Mouse (Mus musculus) liver, postnatal 0 days (tissue): Measurements from ENCODE around the gene Itsn1. TPM values are rescaled to one million over a fixed set of nuclear protein-coding genes. Genes with fewer than 3 reads are reported as not detected.

ENCODE experiments used
- ATAC-seq: fragments of 200-750 bp; cut with Nextera tagmentation; 2 replicates; pipeline ENCODE4 v1.8.0; 2017; ENCODE audit warnings: mild to moderate bottlenecking, moderate library complexity
- DNase-seq: peaks from one replicate; pipeline ENCODE4 v3.0.0-alpha.2; 2016
- H3K27ac ChIP-seq: fragments of 300-500 bp; sonication (generic); 2 replicates; pipeline ENCODE4 v1.5.1; 2014; ENCODE audit warnings: antibody characterized with exemption, moderate library complexity, mild to moderate bottlenecking, low read depth
- H3K27me3 ChIP-seq: fragments of 300-500 bp; sonication (generic); 2 replicates; pipeline ENCODE4 v1.6.1; 2014; ENCODE audit warnings: low read length, control low read depth, mixed read lengths; ENCODE audit not compliant: insufficient read depth
- H3K36me3 ChIP-seq: fragments of 300-500 bp; sonication (generic); replicated peaks from 2 replicates; pipeline ENCODE4 v1.6.1; 2014; ENCODE audit warnings: mild to moderate bottlenecking, control low read depth, low read length, moderate library complexity, mixed read lengths; ENCODE audit not compliant: insufficient read depth
- H3K4me1 ChIP-seq: fragments of 300-500 bp; sonication (generic); 2 replicates; pipeline ENCODE4 v1.6.1; 2014; ENCODE audit warnings: antibody characterized with exemption, mild to moderate bottlenecking, control low read depth; ENCODE audit not compliant: insufficient read depth
- H3K4me2 ChIP-seq: fragments of 300-500 bp; sonication (generic); 2 replicates; pipeline ENCODE4 v1.6.1; 2014; ENCODE audit warnings: low read depth, mild to moderate bottlenecking, low read length, moderate library complexity, mixed read lengths
- H3K4me3 ChIP-seq: fragments of 300-500 bp; sonication (generic); 2 replicates; pipeline ENCODE4 v1.5.1; 2014; ENCODE audit warnings: low read depth, low read length
- H3K9ac ChIP-seq: fragments of 300-500 bp; sonication (generic); replicated peaks from 2 replicates; pipeline ENCODE4 v1.6.1; 2014; ENCODE audit warnings: mild to moderate bottlenecking, moderate library complexity
- H3K9me3 ChIP-seq: fragments of 300-500 bp; sonication (generic); 2 replicates; pipeline ENCODE4 v1.6.1; 2016; ENCODE audit warnings: mild to moderate bottlenecking, control low read depth, low read length, mixed read lengths
- CTCF ChIP-seq: sonication (generic); IDR thresholded peaks from 2 replicates; pipeline ENCODE4 v1.5.1; 2016; ENCODE audit warnings: antibody characterized with exemption, low read depth
- EP300 ChIP-seq: IDR thresholded peaks from 2 replicates; pipeline ENCODE4 v1.6.1; 2016; ENCODE audit warnings: antibody characterized with exemption, low read depth, mild to moderate bottlenecking
- WGBS: fragments of 180-500 bp; shearing (Covaris S2); extraction: QIAGEN DNeasy Blood & Tissue Kit; methylation state at CpG from one replicate; pipeline ENCODE4 v1.1.7; 2014; ENCODE audit not compliant: insufficient replicate concordance; 5-methylcytosine and 5-hydroxymethylcytosine counted together
- polyA plus RNA-seq: library from polyadenylated mRNA; unstranded; fragments of >200 nt; fragmentation: Nextera tagmentation; extraction: Ambion mirVana; gene quantifications from 2 replicates; pipeline ENCODE4 v1.2.1, GENCODE M21; 2015

Itsn1 gene
- polyA plus RNA-seq, 1 experiment from 2014 or later: 19.7 TPM

DNA sequence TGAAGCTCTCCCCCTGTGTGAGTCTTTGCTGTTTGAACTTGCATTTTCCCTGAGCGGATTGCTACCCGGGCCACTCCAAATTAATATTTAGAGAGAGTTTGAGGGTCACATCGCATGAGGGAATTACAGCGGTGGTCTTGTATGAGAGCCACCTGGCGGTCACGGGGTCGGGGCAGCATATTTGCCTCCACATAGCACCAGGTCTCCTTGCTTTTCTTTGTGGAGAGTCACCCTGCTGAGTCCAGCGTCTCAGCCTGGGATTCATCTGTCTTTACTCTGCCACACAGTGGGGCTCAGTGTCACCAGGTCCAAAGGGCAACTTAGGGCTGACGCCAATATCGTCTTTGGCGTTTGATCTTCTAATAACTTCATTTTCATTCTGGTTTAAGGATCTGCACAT is 171.2 kb downstream of the Itsn1 start:
- ATAC-seq (no peak), DNase-seq (no peak)
- Histone ChIP-seq H3K4me3 (no peak overlapping the region), H3K4me2 (no peak overlapping the region), H3K36me3 (no peaks in the 10 kb centered on the region), H3K27me3 (no peaks in the 10 kb centered on the region), H3K27ac (no peak overlapping the region), H3K9ac (no peak overlapping the region), H3K9me3 (no peaks in the 10 kb centered on the region), H3K4me1 (no peaks in the 10 kb centered on the region)
- TF ChIP-seq EP300 (no peak), CTCF (no peak)
- WGBS: 62% methylated on average over 11 of the region's 11 CpGs

DNA sequence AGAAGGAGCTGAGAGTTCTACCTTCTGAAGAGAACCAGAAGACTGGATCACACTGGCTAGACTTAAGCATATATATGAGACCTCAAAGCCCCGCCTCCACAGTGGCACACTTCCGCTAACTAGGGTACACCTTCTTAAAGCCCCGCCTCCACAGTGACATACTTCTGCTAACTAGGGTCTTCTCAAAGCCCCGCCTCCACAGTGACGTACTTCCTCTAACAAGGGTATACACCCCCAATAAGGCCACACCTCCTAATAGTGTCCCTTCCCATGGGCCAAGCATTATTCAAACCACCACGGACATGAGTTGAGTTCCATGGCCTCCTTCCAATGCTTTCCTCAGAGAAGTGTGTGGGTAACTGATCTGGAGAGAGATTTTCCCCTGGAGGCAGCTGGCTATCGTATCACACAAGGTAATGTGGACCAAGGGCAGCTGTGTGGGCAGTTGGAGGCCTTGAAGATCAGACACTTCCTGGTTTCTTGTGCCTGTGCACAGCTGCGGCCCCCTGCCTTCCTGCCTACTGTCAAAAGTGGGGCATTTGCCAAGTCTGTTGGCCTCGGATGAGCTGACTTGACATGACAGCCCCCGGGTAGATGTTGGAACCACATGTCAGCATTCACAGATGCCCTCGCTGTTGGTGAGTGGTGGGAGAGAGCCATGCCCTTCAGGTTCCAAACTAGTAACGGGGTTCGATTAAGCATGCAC is 174.9 kb downstream of the Itsn1 start:
- no peak overlapping the region for H3K9ac ChIP-seq
- no peak overlapping the region for H3K27ac ChIP-seq
- 81% methylated on average over 13 of the region's 13 CpGs for WGBS
- no peak for DNase-seq
- no peaks in the 10 kb centered on the region for H3K9me3 ChIP-seq
- no peaks in the 10 kb centered on the region for H3K27me3 ChIP-seq
- H3K4me2 ChIP-seq: no peak overlapping the region
- no peak overlapping the region for H3K4me3 ChIP-seq
- no peak for TF ChIP-seq EP300
- no peak for TF ChIP-seq CTCF
- no peaks in the 10 kb centered on the region for H3K36me3 ChIP-seq
- no peak for ATAC-seq
- no peaks in the 10 kb centered on the region for H3K4me1 ChIP-seq

DNA sequence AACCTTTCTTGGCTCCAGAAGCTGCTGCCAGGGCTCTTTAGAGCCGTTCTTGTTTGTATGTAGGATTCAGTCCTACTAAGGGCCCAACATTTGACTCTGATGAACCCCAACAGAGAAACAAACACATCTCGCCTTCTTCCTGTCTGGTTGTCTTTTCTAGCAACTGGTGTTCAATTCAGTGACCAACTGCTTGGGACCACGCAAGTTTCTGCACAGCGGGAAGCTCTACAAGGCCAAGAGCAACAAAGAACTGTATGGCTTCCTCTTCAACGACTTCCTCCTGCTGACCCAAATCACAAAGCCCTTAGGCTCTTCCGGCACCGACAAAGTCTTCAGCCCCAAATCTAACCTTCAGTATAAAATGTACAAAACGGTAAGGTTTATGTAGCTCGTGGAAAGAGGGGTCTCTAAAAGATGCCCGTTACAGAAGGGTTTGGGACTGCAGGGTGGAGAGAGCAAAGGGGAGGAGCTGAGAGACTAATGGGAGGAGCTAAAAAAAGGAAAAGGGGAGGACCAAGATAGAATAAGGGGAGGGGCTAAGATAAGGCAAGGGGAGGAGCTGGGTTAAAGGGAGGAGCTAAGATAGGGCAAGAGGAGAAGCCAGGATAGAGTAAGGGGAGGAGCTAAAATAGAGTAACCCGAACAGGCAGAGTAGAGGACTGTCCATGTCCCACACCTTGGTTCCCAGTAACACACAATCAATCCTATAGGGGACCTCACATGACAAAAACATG is 176.2 kb downstream of the Itsn1 start:
- Histone ChIP-seq H3K27ac (no peak overlapping the region), H3K4me1 (no peaks in the 10 kb centered on the region), H3K9me3 (no peaks in the 10 kb centered on the region), H3K9ac (no peak overlapping the region), H3K4me2 (no peak overlapping the region), H3K4me3 (no peak overlapping the region), H3K36me3 (no peaks in the 10 kb centered on the region), H3K27me3 (no peaks in the 10 kb centered on the region)
- no peak for TF ChIP-seq EP300
- TF ChIP-seq CTCF: no peak
- no peak for ATAC-seq
- WGBS: 64% methylated on average over 11 of the region's 11 CpGs
- no peak for DNase-seq

DNA sequence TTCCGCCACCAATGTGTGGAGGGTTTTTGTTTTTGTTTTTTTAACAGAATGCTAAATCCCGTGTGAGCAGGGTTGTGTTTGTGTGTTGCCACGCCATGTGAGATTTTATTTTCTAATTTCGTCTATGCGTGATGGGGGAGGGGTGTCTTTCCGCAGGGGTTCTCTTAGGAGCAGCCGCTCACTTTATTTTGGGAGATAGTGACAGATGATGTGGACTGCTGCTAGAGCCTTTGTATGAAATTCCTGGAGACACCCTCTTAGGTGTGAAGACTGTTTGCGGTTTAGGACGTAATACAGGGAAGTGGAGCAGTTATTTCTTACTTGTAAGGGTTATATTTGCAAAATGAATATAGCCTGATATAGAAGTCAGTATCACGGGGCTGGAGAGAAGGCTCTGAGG is 176.9 kb downstream of the Itsn1 start:
- H3K4me3 ChIP-seq: no peak overlapping the region
- H3K9me3 ChIP-seq: no peaks in the 10 kb centered on the region
- no peaks in the 10 kb centered on the region for H3K4me1 ChIP-seq
- H3K4me2 ChIP-seq: no peak overlapping the region
- TF ChIP-seq CTCF (no peak), EP300 (no peak)
- H3K27me3 ChIP-seq: no peaks in the 10 kb centered on the region
- ATAC-seq: no peak
- H3K9ac ChIP-seq: no peak overlapping the region
- DNase-seq: no peak
- no peaks in the 10 kb centered on the region for H3K36me3 ChIP-seq
- no peak overlapping the region for H3K27ac ChIP-seq
- 83% methylated on average over 10 of the region's 10 CpGs for WGBS

DNA sequence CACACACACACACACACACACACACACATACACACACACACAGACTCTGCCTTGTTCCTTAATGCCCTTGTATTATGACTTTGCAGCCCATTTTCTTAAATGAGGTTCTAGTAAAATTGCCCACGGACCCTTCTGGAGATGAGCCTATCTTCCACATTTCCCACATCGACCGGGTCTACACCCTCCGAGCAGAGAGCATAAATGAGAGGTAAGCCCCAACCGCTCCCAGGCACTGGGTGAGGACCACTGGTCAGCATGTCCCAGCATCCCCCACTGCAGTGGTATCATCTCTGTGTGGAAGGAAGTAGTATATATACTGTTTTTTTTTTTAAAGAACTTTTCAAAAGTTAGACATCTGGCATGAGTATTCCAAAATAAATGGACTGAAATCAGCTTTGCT is 177.6 kb downstream of the Itsn1 start:
- H3K4me1 ChIP-seq: no peaks in the 10 kb centered on the region
- H3K4me3 ChIP-seq: no peak overlapping the region
- no peaks in the 10 kb centered on the region for H3K27me3 ChIP-seq
- H3K4me2 ChIP-seq: no peak overlapping the region
- no peaks in the 10 kb centered on the region for H3K36me3 ChIP-seq
- no peak for ATAC-seq
- no peak overlapping the region for H3K27ac ChIP-seq
- no peak for DNase-seq
- no peak overlapping the region for H3K9ac ChIP-seq
- H3K9me3 ChIP-seq: no peaks in the 10 kb centered on the region
- 84% methylated on average over 5 of the region's 5 CpGs for WGBS
- no peak for TF ChIP-seq CTCF

DNA sequence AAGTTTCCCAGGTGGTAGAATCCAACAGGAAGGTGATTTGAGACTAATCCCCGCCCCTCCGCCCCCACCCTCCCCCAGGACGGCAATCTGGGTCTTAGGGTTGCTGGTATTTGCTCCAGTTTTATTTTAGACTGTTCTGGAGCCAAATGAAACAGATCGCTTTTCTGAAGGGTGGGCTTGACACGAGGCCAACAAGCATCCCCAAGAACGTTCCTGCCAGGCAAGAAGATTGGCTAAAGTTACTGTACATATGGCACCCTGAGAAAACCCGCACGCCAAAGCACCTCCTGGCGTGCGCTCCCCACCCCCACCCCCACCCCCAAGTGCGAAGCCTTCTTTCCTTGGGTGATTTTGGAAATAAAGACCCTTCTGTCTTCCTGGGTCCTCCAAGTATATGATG is 178.1 kb downstream of the Itsn1 start:
- WGBS: 79% methylated on average over 11 of the region's 11 CpGs
- H3K27me3 ChIP-seq: no peaks in the 10 kb centered on the region
- no peak for ATAC-seq
- no peak overlapping the region for H3K4me2 ChIP-seq
- no peak overlapping the region for H3K4me3 ChIP-seq
- H3K4me1 ChIP-seq: no peaks in the 10 kb centered on the region
- H3K9me3 ChIP-seq: no peaks in the 10 kb centered on the region
- DNase-seq: no peak
- TF ChIP-seq CTCF (no peak), EP300 (no peak)
- H3K27ac ChIP-seq: no peak overlapping the region
- no peaks in the 10 kb centered on the region for H3K36me3 ChIP-seq
- H3K9ac ChIP-seq: no peak overlapping the region
